Comparison of ENCODE assay signal across 8 mouse cellular contexts in the genomic region with DNA sequence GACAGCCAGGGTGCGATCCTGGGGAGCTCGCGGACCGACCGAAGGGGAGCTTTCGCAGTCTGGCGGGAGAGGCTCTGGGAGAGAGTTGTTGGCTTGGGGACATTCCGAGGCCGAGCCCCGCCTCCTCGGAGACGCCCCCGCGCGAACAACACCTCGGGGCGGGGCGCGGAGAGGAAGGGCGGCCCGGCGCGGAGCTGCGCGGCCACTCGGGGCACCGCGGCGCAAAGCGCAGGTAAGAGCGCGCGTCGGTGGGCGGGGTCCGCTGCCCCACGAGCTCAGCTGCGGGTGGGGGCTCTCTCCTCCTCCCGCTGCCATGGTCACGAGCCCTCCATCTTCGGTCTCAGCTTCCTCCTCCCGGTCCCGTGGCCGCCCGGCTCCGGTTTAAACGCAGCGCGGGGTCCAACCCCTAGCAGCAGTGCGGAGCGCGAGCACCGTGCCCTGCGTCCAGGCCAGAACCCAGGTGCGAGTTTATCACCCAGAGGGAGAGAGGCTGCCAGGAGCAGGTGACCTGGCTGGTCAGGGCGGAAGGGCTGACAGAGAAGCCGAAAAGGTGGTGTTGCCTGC. TPM values are rescaled to one million over a fixed set of nuclear protein-coding genes. Genes with fewer than 3 reads are reported as not detected.
A peak's percentile ranks its signal among the peaks of the same experiment; 100 is the strongest.
DNase-seq lines count a peak whose midpoint lies in the region; ATAC-seq and TF ChIP-seq lines count a peak whose summit lies in the region.

A gene (minus strand): TSS at position 116 of the 564 bp plus-strand sequence.

- DNase-seq in ZHBTc4 (ENCODE audit: low read depth, low spot score) = peak; percentile 92
- DNase-seq in forebrain, embryonic 14.5 days (ENCODE audit: low spot score) = no peak
- peak; percentile 83 for DNase-seq in heart, postnatal 4 days
- peak; percentile 45 for DNase-seq in layer of hippocampus, adult 9-11 months
- DNase-seq in lung, postnatal 25 days (ENCODE audit: low spot score) = peak; percentile 90
- peak; percentile 25 for DNase-seq in retina, embryonic 14.5 days (ENCODE audit: low spot score)
- no peak for DNase-seq in B cell, adult 2 months

- no peaks in the 10 kb centered on the region for H3K79me3 ChIP-seq in C2C12 (ENCODE audit: low read depth)

- peak within 1 kb of the TSS; percentile 41; the same call in 1 of the 2 replicates for H3K9ac ChIP-seq in forebrain, embryonic 14.5 days (ENCODE audit: low read length)

- H3K79me2 ChIP-seq in C2C12 (ENCODE audit: control insufficient read depth, insufficient read depth) = no peaks in the 10 kb centered on the region

- no peak for TF ChIP-seq CTCF in C2C12 (IDR thresholded peaks at IDR 0.05; ENCODE audit: control insufficient read depth, insufficient read depth, insufficient read length)

- peak within 1 kb of the TSS; percentile 25 for H3K4me3 ChIP-seq in C2C12 (ENCODE audit: insufficient read depth, poor library complexity, severe bottlenecking)
- H3K4me3 ChIP-seq in forebrain, embryonic 14.5 days (ENCODE audit: low read depth, low read length) = peak within 1 kb of the TSS; percentile 38

- no peak within 1 kb of the TSS for H3ac ChIP-seq in C2C12 (ENCODE audit: control insufficient read depth, insufficient read length, low read depth)

- no peaks in the 10 kb centered on the region for H3K36me3 ChIP-seq in C2C12 (ENCODE audit: control insufficient read depth, insufficient read depth)
- H3K36me3 ChIP-seq in forebrain, embryonic 14.5 days (ENCODE audit: control insufficient read depth, insufficient read depth, low read length) = no peaks in the 10 kb centered on the region

- no peaks in the 10 kb centered on the region for H3K4me1 ChIP-seq in forebrain, embryonic 14.5 days (ENCODE audit: control insufficient read depth, insufficient read depth, low read length)

- under 1% methylated on average over 53 of the region's 57 CpGs for WGBS in forebrain, embryonic 14.5 days

- peak; percentile 23; the same call in 1 of the 2 replicates for ATAC-seq in forebrain, embryonic 14.5 days

- no peaks in the 10 kb centered on the region for H3K27me3 ChIP-seq in C2C12 (ENCODE audit: control insufficient read depth, insufficient read depth, insufficient read length)
- peaks cover 27% of the 10 kb centered on the region for H3K27me3 ChIP-seq in forebrain, embryonic 14.5 days (replicated peaks; ENCODE audit: control insufficient read depth, insufficient read depth, low read length)

- H3K27ac ChIP-seq in forebrain, embryonic 14.5 days (ENCODE audit: low read depth, low read length) = no peak within 1 kb of the TSS

- peak within 1 kb of the TSS; percentile 76 for H3K4me2 ChIP-seq in forebrain, embryonic 14.5 days (ENCODE audit: low read length)

- H3K9me3 ChIP-seq in forebrain, embryonic 14.5 days (replicated peaks; ENCODE audit: control insufficient read depth, low read length) = no peaks in the 10 kb centered on the region

TF ChIP-seq in C2C12, 6 proteins besides CTCF, POLR2A, EP300 and RAD21:
- no peak for TF ChIP-seq FOSL1 (IDR thresholded peaks at IDR 0.05; ENCODE audit: insufficient read depth, low read length, poor library complexity, severe bottlenecking)
- no peak for TF ChIP-seq MYOG (IDR thresholded peaks at IDR 0.05; ENCODE audit: control insufficient read depth, extremely low read depth, insufficient read length)
- TF ChIP-seq MYOD1 (IDR thresholded peaks at IDR 0.05; ENCODE audit: control insufficient read depth, insufficient read length, low read depth) = no peak
- TF ChIP-seq CEBPB (IDR thresholded peaks at IDR 0.05; ENCODE audit: low read depth) = no peak
- no peak for TF ChIP-seq USF1 (IDR thresholded peaks at IDR 0.05; ENCODE audit: low read depth)
- no peak for TF ChIP-seq MAX (IDR thresholded peaks at IDR 0.05)
TF ChIP-seq in C2C12: peak in this region for 0.

RNA-seq across cellular contexts. Expression of the gene that starts here (rescaled TPM):
- polyA plus RNA-seq in C2C12 (2012; fragmentation: generic; extraction: Trizol) = not detected
- 0.30 and 0.40 TPM in 2 replicates for polyA plus RNA-seq in forebrain, embryonic 14.5 days (2014; fragmentation: Nextera tagmentation; extraction: Ambion mirVana)
- under 1 TPM; 0.43 to 0.45 TPM for total RNA-seq in heart, postnatal 4 days (2021)

Comparison
In these comparisons a context has a peak if more than half of its experiments do, and no peak if none do; other contexts are left out.
1. Peak in ATAC-seq, H3K4me3 ChIP-seq, H3K9ac ChIP-seq and H3K4me2 ChIP-seq in forebrain, embryonic 14.5 days; RNA of the gene not detected or under 1 TPM.
2. Peak in DNase-seq in heart, postnatal 4 days; RNA of the gene not detected or under 1 TPM.
3. DNase-seq: peak in ZHBTc4 (single experiment), layer of hippocampus, adult 9-11 months (single experiment), lung, postnatal 25 days (single experiment) and retina, embryonic 14.5 days (single experiment); none in forebrain, embryonic 14.5 days (single experiment) and B cell, adult 2 months (0 of 2).